Comparison of ENCODE assay signal across 8 mouse cellular contexts in genomic region chr1:64301530-64302061, GRCm38 (mm10).
DNase-seq lines count a peak whose midpoint lies in the region; ATAC-seq and TF ChIP-seq lines count a peak whose summit lies in the region.

No protein-coding gene starts in this region.

- H3K9me3 ChIP-seq in CH12.LX (replicated peaks; ENCODE audit: low read length): no peaks in the 10 kb centered on the region
- no peaks in the 10 kb centered on the region for H3K9me3 ChIP-seq in heart, postnatal 0 days (replicated peaks; ENCODE audit: control insufficient read depth, low read length)
- H3K9me3 ChIP-seq in limb, embryonic 15.5 days: no peaks in the 10 kb centered on the region

- TF ChIP-seq EP300 in CH12.LX (IDR thresholded peaks at IDR 0.05; ENCODE audit: low read length): no peak
- TF ChIP-seq EP300 in heart, postnatal 0 days (IDR thresholded peaks at IDR 0.05; ENCODE audit: low read depth): no peak

- peak overlapping the region; percentile 34; the same call in 1 of the 2 replicates for H3K4me2 ChIP-seq in CH12.LX (ENCODE audit: insufficient read depth, low read depth, poor library complexity, severe bottlenecking)
- H3K4me2 ChIP-seq in heart, postnatal 0 days (ENCODE audit: low read depth, low read length): no peak overlapping the region
- H3K4me2 ChIP-seq in limb, embryonic 15.5 days: no peak overlapping the region

- no peak for TF ChIP-seq RAD21 in CH12.LX (IDR thresholded peaks at IDR 0.05; ENCODE audit: low read depth, low read length)

- TF ChIP-seq CTCF in CH12.LX (conservative IDR thresholded peaks at IDR 0.05 in 1 of 2, IDR thresholded peaks at IDR 0.05 in 1 of 2; ENCODE audit: low read depth in 2 of 2, low read length in 2 of 2): no peak
- no peak for TF ChIP-seq CTCF in heart, postnatal 0 days (IDR thresholded peaks at IDR 0.05; ENCODE audit: low read depth)

- H3K9ac ChIP-seq in CH12.LX (ENCODE audit: insufficient read depth, low read depth): peak overlapping the region; percentile 28; the same call in 1 of the 2 replicates
- no peak overlapping the region for H3K9ac ChIP-seq in heart, postnatal 0 days (replicated peaks; ENCODE audit: low read depth, low read length)
- H3K9ac ChIP-seq in limb, embryonic 15.5 days: no peak overlapping the region

- DNase-seq in CH12.LX (ENCODE audit: extremely low read depth): no peak
- peak; percentile 39 for DNase-seq in adrenal gland, postnatal 10 days
- DNase-seq in heart, postnatal 0 days (ENCODE audit: low spot score): no peak
- DNase-seq in testis, postnatal 14 days (ENCODE audit: low spot score): no peak
- DNase-seq in embryo, embryonic 10.5 days (ENCODE audit: low spot score): no peak
- DNase-seq in right cerebral cortex, adult 18-20 months: no peak

- 49% methylated on average over 6 of the region's 6 CpGs for WGBS in heart, postnatal 0 days
- 44% methylated on average over 6 of the region's 6 CpGs for WGBS in limb, embryonic 15.5 days

- no peak overlapping the region for H3K4me3 ChIP-seq in CH12.LX (replicated peaks in 1 of 3; ENCODE audit: low read depth in 2 of 3, low read length in 2 of 3, poor library complexity in 1 of 3)
- no peak overlapping the region for H3K4me3 ChIP-seq in heart, postnatal 0 days (ENCODE audit: low read depth, low read length)
- no peak overlapping the region for H3K4me3 ChIP-seq in limb, embryonic 15.5 days

- ATAC-seq in heart, postnatal 0 days (ENCODE audit: insufficient read depth, low read depth): peak; percentile 13; the same call in 1 of the 2 replicates
- ATAC-seq in limb, embryonic 15.5 days (ENCODE audit: insufficient number of reproducible peaks, low FRiP score, low TSS enrichment, low read depth): 0 out of 2 replicates have a peak, but pooled peaks have one; percentile 7
- no peak for ATAC-seq in activated CD4-positive, CD25-positive, alpha-beta regulatory T cell, adult 4 months

- in situ Hi-C loops in CH12.LX (cut with MboI; ENCODE audit: low pct_ligation_motif_present, low pct_unique_long_range_greater_than_20kb, low sequenced_read_pairs): loop anchor here (10.0 kb wide), 1 partner anchor 107 kb away; no protein-coding TSS in a partner anchor

- H3K27me3 ChIP-seq in CH12.LX (replicated peaks): no peaks in the 10 kb centered on the region
- H3K27me3 ChIP-seq in heart, postnatal 0 days (ENCODE audit: control insufficient read depth, insufficient read depth, low read length): no peaks in the 10 kb centered on the region
- no peaks in the 10 kb centered on the region for H3K27me3 ChIP-seq in limb, embryonic 15.5 days

- H3K79me2 ChIP-seq in CH12.LX (replicated peaks; ENCODE audit: control insufficient read depth, extremely low read depth, insufficient read depth, poor library complexity, severe bottlenecking): no peaks in the 10 kb centered on the region

- dilution Hi-C loops in CH12.LX (cut with MboI; ENCODE audit: extremely low pct_ligation_motif_present, extremely low pct_unique_long_range_greater_than_20kb, low sequenced_read_pairs): no loop called here

- H3K27ac ChIP-seq in CH12.LX (ENCODE audit: insufficient read depth, low read depth): peak overlapping the region; percentile 46; the same call in 1 of the 2 replicates
- H3K27ac ChIP-seq in heart, postnatal 0 days (ENCODE audit: low read depth): peak overlapping the region; percentile 72
- no peak overlapping the region for H3K27ac ChIP-seq in limb, embryonic 15.5 days

- TF ChIP-seq POLR2A in CH12.LX (IDR thresholded peaks at IDR 0.05; ENCODE audit: low read depth, low read length): no peak

- H3K36me3 ChIP-seq in CH12.LX (replicated peaks in 1 of 2; ENCODE audit: control insufficient read depth in 1 of 2, insufficient read depth in 1 of 2, low read length in 1 of 2): no peaks in the 10 kb centered on the region
- no peaks in the 10 kb centered on the region for H3K36me3 ChIP-seq in heart, postnatal 0 days (replicated peaks; ENCODE audit: control insufficient read depth, insufficient read depth, low read length)
- no peaks in the 10 kb centered on the region for H3K36me3 ChIP-seq in limb, embryonic 15.5 days

- peaks cover 12 to 41% of the 10 kb centered on the region in 2 experiments for H3K4me1 ChIP-seq in CH12.LX (ENCODE audit: control insufficient read depth in 1 of 2, insufficient read depth in 2 of 2)
- H3K4me1 ChIP-seq in heart, postnatal 0 days (ENCODE audit: control insufficient read depth, insufficient read depth): peaks cover 14% of the 10 kb centered on the region; the same call in 1 of the 2 replicates
- H3K4me1 ChIP-seq in limb, embryonic 15.5 days: peaks cover 3% of the 10 kb centered on the region

TF ChIP-seq in CH12.LX, 34 proteins besides CTCF, POLR2A, EP300 and RAD21:
- TF ChIP-seq CHD2 (IDR thresholded peaks at IDR 0.05; ENCODE audit: low read length): 0 out of 2 replicates have a peak, but pooled peaks have one; percentile 4
- no peak for TF ChIP-seq RCOR1 (conservative IDR thresholded peaks at IDR 0.05; ENCODE audit: low read depth, low read length)
